Mouse (Mus musculus): ENCODE data around the gene Zfyve16.

Zfyve16 gene

GRCm38 (mm10) chr13:92467891-92468290, 62.8 kb downstream of the Zfyve16 start:
- DNase-seq (ENCODE audit: low spot score), result peak; percentile 11

GRCm38 (mm10) chr13:92464698-92465097, 66.0 kb downstream of the Zfyve16 start:
- no peak for DNase-seq (ENCODE audit: low spot score)

- DNase-seq (ENCODE audit: low spot score), result no peak
Observed at GRCm38 (mm10) chr13:92446872-92447271, 83.8 kb downstream of the Zfyve16 start.

GRCm38 (mm10) chr13:92440286-92440685, 90.4 kb downstream of the Zfyve16 start:
- DNase-seq (ENCODE audit: low spot score), result no peak

GRCm38 (mm10) chr13:92438656-92439055, 92.0 kb downstream of the Zfyve16 start:
- no peak for DNase-seq (ENCODE audit: low spot score)

Data from retina, embryonic 14.5 days (tissue).